Mouse (Mus musculus): ENCODE data around the gene Sec31a.

GRCm38 (mm10) chr5:100373952-100374351, 42.1 kb downstream of the Sec31a start:
- no peak for TF ChIP-seq EP300 (IDR thresholded peaks at IDR 0.05)
- peak; percentile 76 for TF ChIP-seq CTCF (IDR thresholded peaks at IDR 0.05)

All from lung, postnatal 0 days (tissue).